Mouse (Mus musculus) CH12.LX (cell line): ENCODE data around the gene Myog. TPM values are rescaled to one million over a fixed set of nuclear protein-coding genes. Genes with fewer than 3 reads are reported as not detected.
A peak's percentile ranks its signal among the peaks of the same experiment; 100 is the strongest.

Source experiments
- DNase-seq: peaks from one replicate; pipeline ENCODE4 v3.0.0-alpha.2; 2013; ENCODE audit errors: extremely low read depth
- H3K27ac ChIP-seq: 2 replicates; pipeline ENCODE4 v1.5.1; 2012; ENCODE audit warnings: low read depth, mild to moderate bottlenecking, control low read depth, moderate library complexity; ENCODE audit not compliant: insufficient read depth
- H3K27me3 ChIP-seq: replicated peaks from 2 replicates; pipeline ENCODE3; 2012; ENCODE audit warnings: inconsistent platforms
- H3K36me3 ChIP-seq, 2 experiments: replicated peaks in 1 of 2; 2 replicates each; pipeline versions ENCODE3 to v1.6.1; 2012; ENCODE audit warnings: inconsistent platforms in 1 of 2, low read length in 1 of 2, mild to moderate bottlenecking in 1 of 2, mixed read lengths in 1 of 2, moderate library complexity in 1 of 2; ENCODE audit not compliant: control insufficient read depth in 1 of 2, insufficient read depth in 1 of 2
- H3K4me1 ChIP-seq, 2 experiments: 2 replicates each; pipeline ENCODE4 v1.6.1; 2012; ENCODE audit warnings: inconsistent platforms in 1 of 2, moderate library complexity in 1 of 2; ENCODE audit not compliant: insufficient read depth in 2 of 2, control insufficient read depth in 1 of 2
- H3K4me2 ChIP-seq: 2 replicates; pipeline ENCODE4 v1.6.1; 2012; ENCODE audit warnings: low read depth, mild to moderate bottlenecking, control low read depth; ENCODE audit not compliant: poor library complexity, insufficient read depth, severe bottlenecking
- H3K4me3 ChIP-seq, 3 experiments: fragments of 150-350 bp in 1 of 3; sonication (generic) in 1 of 3; replicated peaks in 1 of 3; 2 replicates each; pipeline versions ENCODE3 to v1.5.1; 2011 to 2012; ENCODE audit warnings: low read depth in 2 of 3, low read length in 2 of 3, mild to moderate bottlenecking in 2 of 3, moderate library complexity in 2 of 3, control low read depth in 1 of 3, improper control_type of control experiment in 1 of 3, inconsistent platforms in 1 of 3, mixed read lengths in 1 of 3; ENCODE audit not compliant: poor library complexity in 1 of 3
- H3K79me2 ChIP-seq: replicated peaks from 2 replicates; pipeline ENCODE4 v1.6.1; 2012; ENCODE audit warnings: mild to moderate bottlenecking, moderate library complexity; ENCODE audit not compliant: control insufficient read depth, poor library complexity, insufficient read depth, severe bottlenecking; ENCODE audit errors: extremely low read depth
- H3K9ac ChIP-seq: 2 replicates; pipeline ENCODE4 v1.6.1; 2012; ENCODE audit warnings: low read depth, mild to moderate bottlenecking, control low read depth, moderate library complexity; ENCODE audit not compliant: insufficient read depth
- H3K9me3 ChIP-seq: replicated peaks from 2 replicates; pipeline ENCODE3; 2012; ENCODE audit warnings: low read length, inconsistent platforms, mixed read lengths
- BHLHE40 ChIP-seq: IDR thresholded peaks from 2 replicates; pipeline ENCODE4 v1.6.1; 2011; ENCODE audit warnings: mild to moderate bottlenecking, low read depth, low read length, improper control_type of control experiment
- CHD1 ChIP-seq: IDR thresholded peaks from 2 replicates; pipeline ENCODE4 v1.6.1; 2012; ENCODE audit warnings: low read depth, low read length, improper control_type of control experiment, inconsistent platforms
- CTCF ChIP-seq, 2 experiments: IDR thresholded peaks in 1 of 2; conservative IDR thresholded peaks in 1 of 2; 2 replicates each; pipeline ENCODE4 v1.5.1; 2011 to 2012; ENCODE audit warnings: low read depth in 2 of 2, low read length in 2 of 2, improper control_type of control experiment in 1 of 2, inconsistent platforms in 1 of 2, mild to moderate bottlenecking in 1 of 2, moderate library complexity in 1 of 2
- EP300 ChIP-seq: IDR thresholded peaks from 2 replicates; pipeline ENCODE4 v1.6.1; 2011; ENCODE audit warnings: low read length, improper control_type of control experiment
- ETS1 ChIP-seq: conservative IDR thresholded peaks from 2 replicates; pipeline ENCODE4 v1.6.1; 2012; ENCODE audit warnings: low read depth, mild to moderate bottlenecking, inconsistent platforms, low read length, improper control_type of control experiment, moderate library complexity
- GABPA ChIP-seq: IDR thresholded peaks from 2 replicates; pipeline ENCODE4 v1.6.1; 2012; ENCODE audit warnings: low read depth, low read length, improper control_type of control experiment, inconsistent platforms; ENCODE audit not compliant: insufficient replicate concordance
- IRF4 ChIP-seq: IDR thresholded peaks from 2 replicates; pipeline ENCODE4 v1.6.1; 2014; ENCODE audit warnings: low read depth, mild to moderate bottlenecking, inconsistent platforms, low read length, improper control_type of control experiment
- MAFK ChIP-seq: IDR thresholded peaks from 2 replicates; pipeline ENCODE4 v1.6.1; 2011; ENCODE audit warnings: low read length, improper control_type of control experiment; ENCODE audit not compliant: insufficient replicate concordance
- MAZ ChIP-seq: IDR thresholded peaks from 2 replicates; pipeline ENCODE4 v1.6.1; 2012; ENCODE audit warnings: low read depth, mild to moderate bottlenecking, inconsistent platforms, low read length, improper control_type of control experiment, moderate library complexity
- MXI1 ChIP-seq: IDR thresholded peaks from 2 replicates; pipeline ENCODE4 v1.6.1; 2011; ENCODE audit warnings: mild to moderate bottlenecking, low read depth, low read length, improper control_type of control experiment
- NRF1 ChIP-seq: IDR thresholded peaks from 2 replicates; pipeline ENCODE4 v1.6.1; 2014; ENCODE audit warnings: low read depth, mild to moderate bottlenecking, inconsistent platforms, low read length, improper control_type of control experiment, moderate library complexity
- POLR2AphosphoS2 ChIP-seq: IDR thresholded peaks from 2 replicates; pipeline ENCODE4 v1.6.1; 2011; ENCODE audit warnings: low read depth, low read length, improper control_type of control experiment
- RAD21 ChIP-seq: IDR thresholded peaks from 2 replicates; pipeline ENCODE4 v1.6.1; 2011; ENCODE audit warnings: low read depth, mild to moderate bottlenecking, low read length, improper control_type of control experiment, moderate library complexity
- SIN3A ChIP-seq: IDR thresholded peaks from 2 replicates; pipeline ENCODE4 v1.6.1; 2012; ENCODE audit warnings: low read length, improper control_type of control experiment, inconsistent platforms
- TCF12 ChIP-seq: IDR thresholded peaks from 2 replicates; pipeline ENCODE4 v1.6.1; 2014; ENCODE audit warnings: low read depth, mild to moderate bottlenecking, inconsistent platforms, low read length, improper control_type of control experiment
- USF1 ChIP-seq: IDR thresholded peaks from 2 replicates; pipeline ENCODE4 v1.6.1; 2014; ENCODE audit warnings: low read depth, mild to moderate bottlenecking, inconsistent platforms, low read length, improper control_type of control experiment
- USF2 ChIP-seq: conservative IDR thresholded peaks from 2 replicates; pipeline ENCODE4 v1.6.1; 2011; ENCODE audit warnings: low read depth, low read length, improper control_type of control experiment
- ZNF384 ChIP-seq: IDR thresholded peaks from 2 replicates; pipeline ENCODE4 v1.6.1; 2012; ENCODE audit warnings: low read depth, low read length, improper control_type of control experiment, inconsistent platforms
- dilution Hi-C: fragments of 300-500 bp; cut with MboI; formaldehyde crosslinking; loops from 2 replicates; pipeline ENCODE4 v1.14.3; 2020; ENCODE audit warnings: low sequenced_read_pairs; ENCODE audit not compliant: extremely low pct_unique_long_range_greater_than_20kb, extremely low pct_ligation_motif_present
- in situ Hi-C: fragments of 300-500 bp; cut with MboI; formaldehyde crosslinking; loops from 3 replicates; pipeline ENCODE4 v1.14.3; 2019; ENCODE audit warnings: low sequenced_read_pairs, low pct_ligation_motif_present, low pct_unique_long_range_greater_than_20kb, mixed read lengths
- polyA plus RNA-seq: library from polyadenylated mRNA; unstranded; fragments of >175 nt; gene quantifications from 2 replicates; pipeline ENCODE4 v1.2.1, GENCODE M21; 2012; ENCODE audit warnings: low read depth; ENCODE audit not compliant: insufficient read length
- total RNA-seq, 2 experiments: library from RNA; depleted of rRNA; stranded (reverse); fragments of 300-350 nt in 1 of 2; fragments of >200 nt in 1 of 2; gene quantifications; 2 replicates each; pipeline ENCODE4 v1.2.3; 2012 to 2014

Myog gene
- total and polyA plus RNA-seq, 3 experiments, result not detected

GRCm38 (mm10) chr1:134280174-134280573, 9.6 kb upstream of the Myog start:
- peaks cover 23 to 52% of the 10 kb centered on the region in 2 experiments for H3K4me1 ChIP-seq
- no peak for DNase-seq
- H3K4me3 ChIP-seq, result no peak overlapping the region
- H3K79me2 ChIP-seq, result no peaks in the 10 kb centered on the region
- no peak overlapping the region for H3K27ac ChIP-seq
- TF ChIP-seq ZNF384 (no peak), EP300 (no peak), IRF4 (no peak), NRF1 (no peak), TCF12 (no peak), ETS1 (no peak), MAFK (no peak), MAZ (no peak), BHLHE40 (no peak), RAD21 (no peak), USF2 (no peak), CTCF (conservative IDR thresholded peaks at IDR 0.05 in 1 of 2, IDR thresholded peaks at IDR 0.05 in 1 of 2; ENCODE audit: low read depth in 2 of 2, low read length in 2 of 2) (no peak), GABPA (no peak), POLR2AphosphoS2 (no peak), SIN3A (no peak), MXI1 (no peak), USF1 (no peak)
- TF ChIP-seq, all 38 proteins: peak for 0
- dilution Hi-C loops, result no loop called here
- Histone ChIP-seq H3K27me3 (no peaks in the 10 kb centered on the region), H3K9ac (no peak overlapping the region), H3K36me3 (no peaks in the 10 kb centered on the region), H3K9me3 (no peaks in the 10 kb centered on the region), H3K4me2 (no peak overlapping the region)
- in situ Hi-C loops, result no loop called here

- in situ Hi-C loops (no loop called here), dilution Hi-C loops (no loop called here)
- Histone ChIP-seq H3K9ac (no peak overlapping the region), H3K27me3 (no peaks in the 10 kb centered on the region), H3K4me1 (peaks cover 33 to 66% of the 10 kb centered on the region in 2 experiments), H3K4me3 (no peak overlapping the region), H3K79me2 (no peaks in the 10 kb centered on the region)
- no peak for DNase-seq
- TF ChIP-seq CHD1, result no peak
- peak in 1 of 2 experiments; percentile 19; a peak in 1 of 4 replicates for TF ChIP-seq CTCF (conservative IDR thresholded peaks at IDR 0.05 in 1 of 2, IDR thresholded peaks at IDR 0.05 in 1 of 2; ENCODE audit: low read depth in 2 of 2, low read length in 2 of 2)
- TF ChIP-seq, all 38 proteins: peak for 1
- H3K9me3 ChIP-seq, result no peaks in the 10 kb centered on the region
- no peaks in the 10 kb centered on the region for H3K36me3 ChIP-seq
- H3K4me2 ChIP-seq, result no peak overlapping the region
- no peak overlapping the region for H3K27ac ChIP-seq
Observed at GRCm38 (mm10) chr1:134281563-134281962, 8.2 kb upstream of the Myog start.
